Mouse (Mus musculus) heart, embryonic 14.5 days (tissue): Measurements from ENCODE around the gene Ndufb10. TPM values are rescaled to one million over a fixed set of nuclear protein-coding genes. Genes with fewer than 3 reads are reported as not detected.

Experiments used
- ATAC-seq: fragments of 200-750 bp; cut with Nextera tagmentation; 2 replicates; pipeline ENCODE4 v1.8.0; 2017; ENCODE audit warnings: low read depth, moderate TSS enrichment; ENCODE audit not compliant: insufficient number of reproducible peaks, insufficient read depth, low FRiP score
- H3K27ac ChIP-seq, 2 experiments: fragments of 200-500 bp in 1 of 2; fragments of 300-500 bp in 1 of 2; sonication (generic) in 1 of 2; replicated peaks in 1 of 2; 2 replicates each; pipeline ENCODE4 v1.5.1; 2012 to 2014; ENCODE audit warnings: low read depth in 2 of 2, low read length in 2 of 2, control low read depth in 1 of 2, mild to moderate bottlenecking in 1 of 2, mixed read lengths in 1 of 2; ENCODE audit not compliant: control insufficient read depth in 1 of 2, insufficient read depth in 1 of 2
- H3K27me3 ChIP-seq: fragments of 300-500 bp; sonication (generic); 2 replicates; pipeline ENCODE4 v1.6.1; 2014; ENCODE audit warnings: mild to moderate bottlenecking, low read length, control low read depth; ENCODE audit not compliant: control insufficient read depth, insufficient read depth
- H3K36me3 ChIP-seq: fragments of 300-500 bp; sonication (generic); 2 replicates; pipeline ENCODE4 v1.6.1; 2014; ENCODE audit warnings: mild to moderate bottlenecking, control low read depth, low read length, mixed read lengths; ENCODE audit not compliant: control insufficient read depth, insufficient read depth
- H3K4me1 ChIP-seq, 2 experiments: fragments of 200-500 bp in 1 of 2; fragments of 300-500 bp in 1 of 2; sonication (generic) in 1 of 2; 2 replicates each; pipeline ENCODE4 v1.6.1; 2012 to 2014; ENCODE audit warnings: low read length in 2 of 2, control low read depth in 1 of 2, mixed read lengths in 1 of 2; ENCODE audit not compliant: control insufficient read depth in 2 of 2, insufficient read depth in 2 of 2
- H3K4me2 ChIP-seq: fragments of 300-500 bp; sonication (generic); 2 replicates; pipeline ENCODE4 v1.6.1; 2014; ENCODE audit warnings: mild to moderate bottlenecking, low read length
- H3K4me3 ChIP-seq, 2 experiments: fragments of 200-500 bp in 1 of 2; fragments of 300-500 bp in 1 of 2; sonication (generic) in 1 of 2; 2 replicates each; pipeline ENCODE4 v1.5.1; 2012 to 2014; ENCODE audit warnings: low read length in 2 of 2, mild to moderate bottlenecking in 2 of 2, control low read depth in 1 of 2, low read depth in 1 of 2, moderate library complexity in 1 of 2; ENCODE audit not compliant: control insufficient read depth in 1 of 2, insufficient read depth in 1 of 2
- H3K9ac ChIP-seq: fragments of 300-500 bp; sonication (generic); 2 replicates; pipeline ENCODE4 v1.6.1; 2014; ENCODE audit warnings: mild to moderate bottlenecking, low read length
- H3K9me3 ChIP-seq: fragments of 300-500 bp; sonication (generic); 2 replicates; pipeline ENCODE4 v1.6.1; 2016; ENCODE audit warnings: low read length, control low read depth; ENCODE audit not compliant: control insufficient read depth
- WGBS: fragments of 180-500 bp; shearing (Covaris S2); extraction: QIAGEN DNeasy Blood & Tissue Kit; methylation state at CpG from one replicate; pipeline ENCODE4 v1.1.7; 2014; 5-methylcytosine and 5-hydroxymethylcytosine counted together
- polyA plus RNA-seq: library from polyadenylated mRNA; unstranded; fragments of >200 nt; fragmentation: Nextera tagmentation; extraction: Ambion mirVana; gene quantifications from 2 replicates; pipeline ENCODE4 v1.2.1, GENCODE M21; 2014

Ndufb10 gene
- polyA plus RNA-seq, 1 experiment from 2014 or later, result 564 TPM

- Histone ChIP-seq H3K4me3 (no peak overlapping the region), H3K27me3 (no peaks in the 10 kb centered on the region), H3K4me1 (peaks cover 4 to 12% of the 10 kb centered on the region in 2 experiments), H3K9me3 (no peaks in the 10 kb centered on the region), H3K27ac (no peak overlapping the region), H3K36me3 (peaks cover 31% of the 10 kb centered on the region), H3K9ac (no peak overlapping the region), H3K4me2 (no peak overlapping the region)
- ATAC-seq, result no peak
- WGBS, result 81% methylated on average over 8 of the region's 8 CpGs
These were observed 15.6 kb upstream of the Ndufb10 start for GRCm38 (mm10) chr17:24739926-24740325.

GRCm38 (mm10) chr17:24738238-24738637 lies 14.0 kb upstream of the Ndufb10 start:
- no peak overlapping the region for H3K4me2 ChIP-seq
- 83% methylated on average over 4 of the region's 4 CpGs for WGBS

GRCm38 (mm10) chr17:24737135-24737810 lies 13.0 kb upstream of the Ndufb10 start:
- H3K27me3 ChIP-seq, result no peaks in the 10 kb centered on the region
- peak overlapping the region; percentile 70 to 94 for H3K4me3 ChIP-seq
- peak overlapping the region; percentile 84 for H3K9ac ChIP-seq
- no peak for ATAC-seq
- H3K4me2 ChIP-seq, result peak overlapping the region; percentile 93
- no peak overlapping the region for H3K27ac ChIP-seq
- WGBS, result 29% methylated on average over 8 of the region's 8 CpGs
- peaks cover 9 to 18% of the 10 kb centered on the region in 2 experiments for H3K4me1 ChIP-seq
- H3K36me3 ChIP-seq, result peaks cover 23% of the 10 kb centered on the region
- H3K9me3 ChIP-seq, result no peaks in the 10 kb centered on the region

More at GRCm38 (mm10) chr17:24738238-24738637, 14.0 kb upstream of the Ndufb10 start:
- Histone ChIP-seq H3K9me3 (no peaks in the 10 kb centered on the region), H3K4me3 (no peak overlapping the region), H3K36me3 (peaks cover 31% of the 10 kb centered on the region), H3K4me1 (peaks cover 4 to 12% of the 10 kb centered on the region in 2 experiments), H3K27ac (no peak overlapping the region), H3K9ac (no peak overlapping the region), H3K27me3 (no peaks in the 10 kb centered on the region)
- no peak for ATAC-seq

GRCm38 (mm10) chr17:24736330-24737051 lies 12.2 kb upstream of the Ndufb10 start, which contains the start of gene Msrb1:
TSS of gene Msrb1 (plus strand) at chr17:24736642.
- peak; percentile 95 for ATAC-seq
- under 1% methylated on average over 29 of the region's 29 CpGs for whole genome bisulfite sequencing
- Histone ChIP-seq H3K9ac (peak within 1 kb of the TSS; percentile 84), H3K27ac (peak within 1 kb of the TSS; percentile 54 to 75), H3K27me3 (no peaks in the 10 kb centered on the region), H3K4me2 (peak within 1 kb of the TSS; percentile 93), H3K9me3 (no peaks in the 10 kb centered on the region), H3K4me3 (peak within 1 kb of the TSS; percentile 70 to 94), H3K4me1 (peaks cover 13 to 25% of the 10 kb centered on the region in 2 experiments), H3K36me3 (peaks cover 15% of the 10 kb centered on the region)

- ATAC-seq, result no peak
- H3K9ac ChIP-seq, result no peak overlapping the region
- H3K4me2 ChIP-seq, result peak overlapping the region; percentile 93; the same call in 1 of the 2 replicates
- H3K9me3 ChIP-seq, result no peaks in the 10 kb centered on the region
- peaks cover 13 to 25% of the 10 kb centered on the region in 2 experiments for H3K4me1 ChIP-seq
- peaks cover 8% of the 10 kb centered on the region for H3K36me3 ChIP-seq
- H3K27me3 ChIP-seq, result no peaks in the 10 kb centered on the region
- H3K4me3 ChIP-seq, result no peak overlapping the region
- no peak overlapping the region for H3K27ac ChIP-seq
- 85% methylated on average over 7 of the region's 7 CpGs for WGBS
These were observed 11.2 kb upstream of the Ndufb10 start for GRCm38 (mm10) chr17:24735446-24735845.

- WGBS, result 91% methylated on average over 1 of the region's 1 CpGs
- Histone ChIP-seq H3K27me3 (no peaks in the 10 kb centered on the region), H3K4me3 (no peak overlapping the region), H3K9ac (no peak overlapping the region), H3K4me2 (no peak overlapping the region), H3K4me1 (peaks cover 13 to 25% of the 10 kb centered on the region in 2 experiments), H3K36me3 (no peaks in the 10 kb centered on the region), H3K27ac (no peak overlapping the region), H3K9me3 (no peaks in the 10 kb centered on the region)
- ATAC-seq, result no peak
These were observed 10.2 kb upstream of the Ndufb10 start for GRCm38 (mm10) chr17:24734513-24734912.

- no peaks in the 10 kb centered on the region for H3K27me3 ChIP-seq
- no peak overlapping the region for H3K27ac ChIP-seq
- H3K4me1 ChIP-seq, result peaks cover 13 to 25% of the 10 kb centered on the region in 2 experiments
- H3K36me3 ChIP-seq, result no peaks in the 10 kb centered on the region
- H3K4me2 ChIP-seq, result no peak overlapping the region
- no peaks in the 10 kb centered on the region for H3K9me3 ChIP-seq
- ATAC-seq, result no peak
- no peak overlapping the region for H3K9ac ChIP-seq
- 92% methylated on average over 21 of the region's 21 CpGs for WGBS
- no peak overlapping the region for H3K4me3 ChIP-seq
These were observed 9.3 kb upstream of the Ndufb10 start for GRCm38 (mm10) chr17:24733434-24734050.
